Mouse (Mus musculus): ENCODE measurements around the gene Arhgef18.

DNA sequence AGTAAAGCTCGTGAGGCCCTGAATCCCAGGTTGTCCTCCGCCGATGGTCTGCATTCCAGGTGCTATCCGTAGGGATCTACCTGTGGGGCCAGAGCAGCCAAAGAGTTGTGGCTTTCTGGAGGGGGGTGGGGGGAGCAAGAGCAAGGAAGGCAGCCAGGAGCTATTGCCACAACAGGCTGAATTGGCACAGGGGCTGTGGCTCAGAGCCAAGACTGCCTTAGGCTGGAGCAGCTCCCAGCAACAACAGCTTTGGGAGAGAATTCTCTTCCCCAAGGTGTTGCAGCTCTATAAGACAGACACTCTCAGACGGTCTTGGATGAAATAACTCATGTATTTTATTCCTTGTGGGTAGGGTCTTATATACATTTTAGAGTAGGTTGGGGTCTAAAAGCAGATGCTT lies 25.7 kb upstream of the Arhgef18 start:
- no peak for TF ChIP-seq CTCF (conservative IDR thresholded peaks at IDR 0.05; ENCODE audit: low read length)
- no peak for TF ChIP-seq NANOG (IDR thresholded peaks at IDR 0.05; ENCODE audit: borderline replicate concordance, low read length)
- no peak for TF ChIP-seq POU5F1 (IDR thresholded peaks at IDR 0.05; ENCODE audit: borderline replicate concordance, low read length)

Measured in E14TG2a.4 (cell line).